Mouse (Mus musculus) kidney, postnatal 4 days (tissue): ENCODE measurements around the gene Gm10354.
"Not testable (repeated sequence)": the region's sequence is repeated elsewhere in the genome, so short reads cannot be mapped to it uniquely, and the experiment has no call there.

Source experiments
- DNase-seq, 2 experiments: peaks; one replicate each; pipeline ENCODE4 v3.0.0; 2021; ENCODE audit warnings: mixed read lengths in 2 of 2

Gene Gm10354

GRCm38 (mm10) chr5:14953587-14953986, 25.1 kb downstream of the Gm10354 start:
- not testable (repeated sequence) for DNase-seq

- not testable (repeated sequence) for DNase-seq
Measured at GRCm38 (mm10) chr5:14952749-14953148, 26.0 kb downstream of the Gm10354 start.

- not testable (repeated sequence) for DNase-seq
Measured at GRCm38 (mm10) chr5:14951822-14952221, 26.9 kb downstream of the Gm10354 start.

- DNase-seq, result not testable (repeated sequence)
Measured at GRCm38 (mm10) chr5:14947482-14948198, 31.1 kb downstream of the Gm10354 start.

GRCm38 (mm10) chr5:14945524-14945923, 33.2 kb downstream of the Gm10354 start:
- DNase-seq, result not testable (repeated sequence)

- DNase-seq, result not testable (repeated sequence)
Measured at GRCm38 (mm10) chr5:14941043-14941442, 37.7 kb downstream of the Gm10354 start.

- DNase-seq, result not testable (repeated sequence)
Measured at GRCm38 (mm10) chr5:14938329-14938728, 40.4 kb downstream of the Gm10354 start, which contains the start of gene Speer4e. Gene Speer4e (minus strand): TSS chr5:14938429.

GRCm38 (mm10) chr5:14933721-14934120, 45.0 kb downstream of the Gm10354 start:
- not testable (repeated sequence) for DNase-seq

- DNase-seq, result peak; percentile 7 to 8
Measured at GRCm38 (mm10) chr5:14927047-14927446, 51.7 kb downstream of the Gm10354 start.
